Mouse (Mus musculus) embryonic facial prominence, embryonic 10.5 days (tissue): ENCODE results near the gene Pigb. TPM values are rescaled to one million over a fixed set of nuclear protein-coding genes. Genes with fewer than 3 reads are reported as not detected.

Source experiments
- DNase-seq: peaks from one replicate; pipeline ENCODE4 v3.0.0-alpha.2; 2017; ENCODE audit warnings: low spot score
- H3K27ac ChIP-seq: fragments of 300-500 bp; sonication (generic); replicated peaks from 2 replicates; pipeline ENCODE4 v1.5.1; 2016; ENCODE audit warnings: mild to moderate bottlenecking
- H3K27me3 ChIP-seq: fragments of 300-500 bp; sonication (generic); replicated peaks from 2 replicates; pipeline ENCODE4 v1.6.1; 2016; ENCODE audit warnings: low read depth, mild to moderate bottlenecking; ENCODE audit not compliant: poor library complexity, severe bottlenecking
- H3K36me3 ChIP-seq: fragments of 300-500 bp; sonication (generic); replicated peaks from 2 replicates; pipeline ENCODE4 v1.6.1; 2016; ENCODE audit warnings: mild to moderate bottlenecking, moderate library complexity
- H3K4me1 ChIP-seq: fragments of 300-500 bp; sonication (generic); 2 replicates; pipeline ENCODE4 v1.6.1; 2016
- H3K4me3 ChIP-seq: fragments of 300-500 bp; sonication (generic); 2 replicates; pipeline ENCODE4 v1.5.1; 2016; ENCODE audit warnings: mild to moderate bottlenecking, moderate library complexity
- H3K9me3 ChIP-seq: fragments of 300-500 bp; sonication (generic); 2 replicates; pipeline ENCODE4 v1.6.1; 2016; ENCODE audit warnings: mild to moderate bottlenecking
- WGBS: fragments of 180-500 bp; shearing (Covaris S2); methylation state at CpG from one replicate; pipeline ENCODE4 v1.1.7; 2016; 5-methylcytosine and 5-hydroxymethylcytosine counted together
- polyA plus RNA-seq: library from polyadenylated mRNA; unstranded; fragments of >200 nt; fragmentation: Nextera tagmentation; extraction: Ambion mirVana; gene quantifications from 2 replicates; pipeline ENCODE4 v1.2.1, GENCODE M21; 2016

The Pigb gene
- polyA plus RNA-seq, 1 experiment from 2014 or later, result 15.0 TPM

DNA sequence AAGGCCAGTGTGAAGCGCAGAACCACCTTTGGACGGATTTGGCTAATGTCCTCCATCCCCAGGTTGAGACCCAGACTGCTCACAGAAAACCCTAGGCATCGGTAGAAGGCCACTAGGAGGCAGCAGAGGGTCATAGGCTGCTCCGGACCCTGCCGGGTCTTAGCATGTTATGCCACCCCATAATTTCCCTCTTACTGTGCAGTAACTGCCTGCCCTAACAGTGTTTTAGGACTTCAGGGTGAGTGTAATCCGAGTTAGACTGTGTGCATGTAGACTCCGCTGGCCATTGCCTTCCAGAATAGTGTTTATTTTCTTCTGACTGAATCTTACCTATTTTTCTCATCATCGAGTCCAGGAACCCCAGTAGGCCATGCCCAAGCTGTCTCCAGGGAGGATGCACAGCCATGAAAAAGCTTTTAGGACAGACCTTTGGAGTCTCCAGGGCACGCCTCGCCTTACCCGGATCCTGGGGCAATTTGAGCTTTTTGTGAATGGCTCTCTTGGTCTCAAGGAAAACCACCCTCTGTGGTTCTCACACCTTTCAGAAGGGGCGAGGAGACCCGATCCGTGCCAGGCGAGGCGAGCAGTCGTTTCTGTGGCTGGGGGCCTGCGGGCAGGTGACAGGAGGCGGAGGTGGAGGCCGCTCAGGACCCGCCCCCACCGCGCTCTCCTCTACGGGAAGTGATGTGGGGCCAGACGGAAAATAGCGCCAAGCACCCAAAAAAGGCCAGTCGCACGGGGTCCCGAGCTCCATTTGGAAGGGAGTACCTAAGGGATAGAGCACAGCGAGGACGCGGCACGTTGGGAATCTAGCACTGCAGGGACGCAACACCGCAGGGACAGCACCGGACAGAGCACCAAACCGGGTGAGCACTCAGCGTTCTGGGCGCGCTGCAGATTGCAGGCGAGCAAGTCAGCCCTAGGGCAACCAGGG lies 4.2 kb upstream of the Pigb start, which contains the start of gene Rab27a:
Rab27a (plus strand) TSS at position 709 of the 934 bp plus-strand sequence.
- 1% methylated on average over 41 of the region's 41 CpGs for WGBS
- Histone ChIP-seq H3K27me3 (peaks cover 11% of the 10 kb centered on the region), H3K36me3 (no peaks in the 10 kb centered on the region), H3K9me3 (no peaks in the 10 kb centered on the region), H3K4me1 (peaks cover 37% of the 10 kb centered on the region), H3K4me3 (peak within 1 kb of the TSS; percentile 59), H3K27ac (peak within 1 kb of the TSS; percentile 20)
- peak; percentile 85 for DNase-seq

DNA sequence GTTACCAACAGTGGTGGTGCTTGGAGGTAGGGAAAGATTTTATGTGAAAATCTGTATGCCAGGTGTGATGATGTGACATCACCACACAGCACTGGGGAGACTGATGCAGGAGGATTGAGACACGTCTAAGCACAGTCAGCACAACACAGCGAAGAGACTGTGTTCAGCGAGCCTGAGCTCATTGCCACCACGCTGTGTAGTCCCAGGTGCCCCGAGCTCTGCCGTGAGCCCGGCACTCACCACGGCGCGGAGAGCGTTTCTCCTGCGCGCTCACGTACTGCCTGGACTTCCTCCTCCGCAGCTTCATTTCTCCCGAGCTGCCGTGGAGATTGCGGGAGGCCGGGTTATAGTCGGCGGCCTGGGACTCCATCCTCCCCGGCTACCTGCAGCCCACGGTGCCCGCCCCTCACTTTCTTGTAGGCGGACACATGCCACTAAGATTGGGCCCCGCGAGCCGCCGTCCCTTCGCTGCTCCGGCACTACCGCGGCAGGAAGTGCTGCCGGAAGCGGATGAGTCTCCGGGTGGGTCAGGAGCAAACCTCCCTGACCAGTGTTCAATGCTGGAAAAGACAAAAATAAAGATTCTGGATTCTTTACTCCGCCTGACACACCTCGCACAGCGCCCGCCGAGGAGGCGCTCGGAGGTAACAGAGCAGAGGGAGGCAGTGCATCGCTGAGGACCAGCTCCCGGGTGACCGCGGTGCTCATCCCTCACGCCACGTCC lies 794 bp downstream of the Pigb start:
- Histone ChIP-seq H3K4me3 (peak overlapping the region; percentile 89), H3K9me3 (no peaks in the 10 kb centered on the region), H3K27me3 (no peaks in the 10 kb centered on the region), H3K27ac (peak overlapping the region; percentile 88), H3K36me3 (peaks cover 9% of the 10 kb centered on the region), H3K4me1 (peaks cover 22% of the 10 kb centered on the region)
- peak; percentile 95 for DNase-seq
- under 1% methylated on average over 49 of the region's 49 CpGs for WGBS

- no peaks in the 10 kb centered on the region for H3K4me1 ChIP-seq
- H3K36me3 ChIP-seq, result peaks cover 63% of the 10 kb centered on the region
- no peak for DNase-seq
- no peaks in the 10 kb centered on the region for H3K9me3 ChIP-seq
- H3K27ac ChIP-seq, result no peak overlapping the region
- H3K27me3 ChIP-seq, result no peaks in the 10 kb centered on the region
- H3K4me3 ChIP-seq, result no peak overlapping the region
- WGBS, result 100% methylated on average over 1 of the region's 1 CpGs
These were observed 6.8 kb downstream of the Pigb start for GRCm38 (mm10) chr9:73033406-73033805.

GRCm38 (mm10) chr9:73031421-73031820 lies 8.8 kb downstream of the Pigb start:
- Histone ChIP-seq H3K4me3 (no peak overlapping the region), H3K9me3 (no peaks in the 10 kb centered on the region), H3K36me3 (peaks cover 67% of the 10 kb centered on the region), H3K4me1 (peaks cover 1% of the 10 kb centered on the region), H3K27ac (no peak overlapping the region), H3K27me3 (no peaks in the 10 kb centered on the region)
- no peak for DNase-seq
- 69% methylated on average over 4 of the region's 4 CpGs for WGBS

DNA sequence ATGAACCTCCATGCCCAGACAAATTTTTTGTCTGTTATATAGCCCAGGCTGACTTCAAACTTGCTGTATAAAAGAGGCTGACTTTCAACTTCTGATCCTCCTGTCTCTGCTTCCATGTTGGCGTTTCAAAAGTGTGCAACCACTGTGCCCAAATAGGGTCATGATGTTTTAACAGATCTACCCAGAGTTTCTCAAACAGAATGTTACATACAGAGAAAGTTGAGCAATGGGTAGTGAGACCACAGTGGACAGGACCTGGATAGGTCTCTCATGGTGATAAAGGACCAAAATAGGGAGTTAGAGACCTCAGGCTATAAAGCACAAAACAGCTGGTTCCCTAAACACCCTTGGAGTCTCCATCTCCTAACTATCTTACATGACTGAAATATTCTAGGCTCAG lies 9.7 kb downstream of the Pigb start:
- 95% methylated on average over 1 of the region's 1 CpGs for WGBS
- H3K36me3 ChIP-seq, result peaks cover 63% of the 10 kb centered on the region

GRCm38 (mm10) chr9:73025818-73026636 lies 14.2 kb downstream of the Pigb start:
- no peaks in the 10 kb centered on the region for H3K9me3 ChIP-seq
- no peak overlapping the region for H3K27ac ChIP-seq
- 23% methylated on average over 17 of the region's 17 CpGs for WGBS
- peak overlapping the region; percentile 32; the same call in 1 of the 2 replicates for H3K4me3 ChIP-seq
- H3K4me1 ChIP-seq, result peaks cover 9% of the 10 kb centered on the region
- no peaks in the 10 kb centered on the region for H3K27me3 ChIP-seq
- DNase-seq, result peak; percentile 37
- H3K36me3 ChIP-seq, result peaks cover 42% of the 10 kb centered on the region

More for the DNA sequence above, 9.7 kb downstream of the Pigb start:
- Histone ChIP-seq H3K4me3 (no peak overlapping the region), H3K9me3 (no peaks in the 10 kb centered on the region), H3K27ac (no peak overlapping the region), H3K4me1 (peaks cover 9% of the 10 kb centered on the region), H3K27me3 (no peaks in the 10 kb centered on the region)
- DNase-seq, result no peak

- H3K9me3 ChIP-seq, result no peaks in the 10 kb centered on the region
- WGBS, result 94% methylated on average over 5 of the region's 5 CpGs
- no peak overlapping the region for H3K27ac ChIP-seq
- DNase-seq, result no peak
- H3K4me1 ChIP-seq, result no peaks in the 10 kb centered on the region
- peaks cover 69% of the 10 kb centered on the region for H3K36me3 ChIP-seq
- H3K27me3 ChIP-seq, result no peaks in the 10 kb centered on the region
- H3K4me3 ChIP-seq, result no peak overlapping the region
These were observed 19.5 kb downstream of the Pigb start for GRCm38 (mm10) chr9:73020566-73021097.

GRCm38 (mm10) chr9:73019841-73020240 lies 20.3 kb downstream of the Pigb start:
- no peak overlapping the region for H3K27ac ChIP-seq
- no peaks in the 10 kb centered on the region for H3K9me3 ChIP-seq
- H3K4me1 ChIP-seq, result no peaks in the 10 kb centered on the region
- no peak overlapping the region for H3K4me3 ChIP-seq
- 90% methylated on average over 10 of the region's 10 CpGs for WGBS
- no peaks in the 10 kb centered on the region for H3K27me3 ChIP-seq
- DNase-seq, result no peak
- peaks cover 77% of the 10 kb centered on the region for H3K36me3 ChIP-seq

- H3K27ac ChIP-seq, result no peak overlapping the region
- H3K9me3 ChIP-seq, result no peaks in the 10 kb centered on the region
- H3K4me3 ChIP-seq, result no peak overlapping the region
- 92% methylated on average over 13 of the region's 13 CpGs for WGBS
- no peaks in the 10 kb centered on the region for H3K4me1 ChIP-seq
- peaks cover 85% of the 10 kb centered on the region for H3K36me3 ChIP-seq
- no peaks in the 10 kb centered on the region for H3K27me3 ChIP-seq
- DNase-seq, result no peak
These were observed 25.5 kb downstream of the Pigb start for GRCm38 (mm10) chr9:73014724-73015123.

DNA sequence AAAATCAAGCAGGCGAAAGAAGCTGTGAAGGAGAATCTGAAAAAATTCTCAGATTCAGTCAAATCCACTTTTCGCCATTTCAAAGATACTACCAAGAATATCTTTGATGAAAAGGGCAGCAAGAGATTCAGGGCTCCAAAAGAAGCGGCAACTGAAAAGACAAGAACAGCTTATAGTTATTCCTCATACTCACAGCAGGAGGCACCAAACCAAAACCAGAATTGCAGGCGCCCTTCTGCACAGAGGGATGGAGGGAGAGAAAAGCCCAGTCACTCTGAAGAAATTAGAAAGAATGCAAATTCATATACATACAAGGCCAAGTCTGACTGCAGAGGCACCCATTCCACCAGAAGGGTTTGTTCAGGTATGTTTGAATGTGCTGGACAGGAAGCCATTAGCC lies 27.5 kb downstream of the Pigb start:
- Histone ChIP-seq H3K36me3 (peaks cover 64% of the 10 kb centered on the region), H3K27ac (no peak overlapping the region), H3K27me3 (no peaks in the 10 kb centered on the region), H3K9me3 (no peaks in the 10 kb centered on the region), H3K4me1 (no peaks in the 10 kb centered on the region), H3K4me3 (no peak overlapping the region)
- no peak for DNase-seq
- WGBS, result 86% methylated on average over 4 of the region's 4 CpGs

- Histone ChIP-seq H3K4me1 (no peaks in the 10 kb centered on the region), H3K4me3 (no peak overlapping the region), H3K36me3 (peaks cover 31% of the 10 kb centered on the region), H3K9me3 (no peaks in the 10 kb centered on the region), H3K27ac (no peak overlapping the region), H3K27me3 (no peaks in the 10 kb centered on the region)
- WGBS, result 72% methylated on average over 3 of the region's 3 CpGs
- no peak for DNase-seq
These were observed 31.8 kb downstream of the Pigb start for GRCm38 (mm10) chr9:73008384-73008783.

GRCm38 (mm10) chr9:73006175-73006574 lies 34.0 kb downstream of the Pigb start:
- Histone ChIP-seq H3K9me3 (no peaks in the 10 kb centered on the region), H3K4me1 (no peaks in the 10 kb centered on the region), H3K36me3 (peaks cover 16% of the 10 kb centered on the region), H3K27ac (no peak overlapping the region), H3K4me3 (no peak overlapping the region), H3K27me3 (no peaks in the 10 kb centered on the region)
- WGBS, result 91% methylated on average over 3 of the region's 3 CpGs
- no peak for DNase-seq
